Mouse (Mus musculus): Measurements from ENCODE around the gene Cnot10.

DNA sequence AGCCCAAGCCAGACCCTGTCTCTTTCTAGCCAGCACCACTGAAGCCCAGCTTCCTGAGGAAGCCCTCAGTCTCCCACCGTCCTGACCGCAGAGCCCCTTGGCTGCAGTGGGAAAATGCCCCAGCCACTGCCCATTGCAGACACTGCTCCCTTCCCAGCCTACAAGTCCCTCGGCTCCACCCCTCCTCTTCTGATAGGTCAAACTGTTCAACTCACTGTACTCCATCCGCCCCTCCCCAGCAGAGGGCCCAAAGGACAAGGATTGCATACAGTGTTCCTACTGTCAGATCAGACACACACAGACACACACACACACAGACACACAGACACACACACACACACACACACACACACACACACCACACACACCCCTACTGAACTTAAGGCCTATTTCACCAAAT, 13.3 kb downstream of the Cnot10 start:
- TF ChIP-seq POLR2A (IDR thresholded peaks at IDR 0.05; ENCODE audit: borderline replicate concordance, control insufficient read depth, low read depth, low read length) = no peak
- no peak for TF ChIP-seq CTCF (IDR thresholded peaks at IDR 0.05; ENCODE audit: control insufficient read depth, insufficient read depth, low read length)
